In genomic region chr15:90935579-90935978, GRCm38 (mm10) we compare ENCODE assay signal across 9 mouse cellular contexts.
DNase-seq lines count a peak whose midpoint lies in the region; ATAC-seq lines count a peak whose summit lies in the region.
"Had no signal": no experiment of that assay in that cellular context is flagged by ENCODE, and none has a peak within 500 bp of the region (broad histone marks: within the 10 kb centered on the region; RNA-seq: fewer than 3 reads in every experiment).

No protein-coding gene starts in this region.

- 93% methylated on average over 6 of the region's 6 CpGs for WGBS in forebrain, embryonic 10.5 days

- intact Hi-C loops in left cerebral cortex, postnatal 4 days (cut with DNase I), result no loop called here
- intact Hi-C loops in left cerebral cortex, postnatal 25 days (cut with DNase I), result no loop called here
- intact Hi-C loops in heart, postnatal 10 days (cut with DNase I), result no loop called here

- H3K36me3 ChIP-seq in forebrain, embryonic 10.5 days (replicated peaks), result peaks cover 77% of the 10 kb centered on the region

- H3K9me3 ChIP-seq in forebrain, embryonic 10.5 days, result no peaks in the 10 kb centered on the region
- H3K9me3 ChIP-seq: embryonic facial prominence, embryonic 13.5 days had no signal

- H3K4me3 ChIP-seq in forebrain, embryonic 10.5 days, result no peak overlapping the region
- H3K4me3 ChIP-seq: embryonic facial prominence, embryonic 13.5 days had no signal

- 0 out of 2 replicates have a peak, but pooled peaks have one; percentile 39 for ATAC-seq in megakaryocyte progenitor cell, adult 5-6 weeks (replicated peaks; ENCODE audit: poor library complexity)

- H3K27me3 ChIP-seq in forebrain, embryonic 10.5 days (ENCODE audit: poor library complexity, severe bottlenecking), result no peaks in the 10 kb centered on the region
- H3K27me3 ChIP-seq: embryonic facial prominence, embryonic 13.5 days had no signal

- peak; percentile 11 to 13 for DNase-seq in cerebellum, postnatal 14 days
- no peak for DNase-seq in cerebellum, adult 8-10 months
- DNase-seq in left cerebral cortex, postnatal 4 days, result peak; percentile 19
- DNase-seq in left cerebral cortex, postnatal 25 days (ENCODE audit: low spot score in 2 of 2), result no peak
- DNase-seq in heart, postnatal 10 days, result peak; percentile 32 to 47
- DNase-seq in left cerebral cortex, adult 11 months (ENCODE audit: low spot score), result no peak
- no peak for DNase-seq in forebrain, embryonic 10.5 days (ENCODE audit: extremely low spot score, low spot score)

- H3K4me1 ChIP-seq in forebrain, embryonic 10.5 days, result no peaks in the 10 kb centered on the region
- H3K4me1 ChIP-seq: embryonic facial prominence, embryonic 13.5 days had no signal

- H3K27ac ChIP-seq in forebrain, embryonic 10.5 days, result no peak overlapping the region
- H3K27ac ChIP-seq: embryonic facial prominence, embryonic 13.5 days had no signal

Comparison
In these comparisons a context has a peak if more than half of its experiments do, and no peak if none do; other contexts are left out.
1. DNase-seq: peak in cerebellum, postnatal 14 days (2 of 2), left cerebral cortex, postnatal 4 days (single experiment) and heart, postnatal 10 days (2 of 2); none in cerebellum, adult 8-10 months (single experiment), left cerebral cortex, postnatal 25 days (0 of 2), left cerebral cortex, adult 11 months (single experiment) and forebrain, embryonic 10.5 days (single experiment).